ENCODE assay signal across 8 mouse cellular contexts in the genomic region with DNA sequence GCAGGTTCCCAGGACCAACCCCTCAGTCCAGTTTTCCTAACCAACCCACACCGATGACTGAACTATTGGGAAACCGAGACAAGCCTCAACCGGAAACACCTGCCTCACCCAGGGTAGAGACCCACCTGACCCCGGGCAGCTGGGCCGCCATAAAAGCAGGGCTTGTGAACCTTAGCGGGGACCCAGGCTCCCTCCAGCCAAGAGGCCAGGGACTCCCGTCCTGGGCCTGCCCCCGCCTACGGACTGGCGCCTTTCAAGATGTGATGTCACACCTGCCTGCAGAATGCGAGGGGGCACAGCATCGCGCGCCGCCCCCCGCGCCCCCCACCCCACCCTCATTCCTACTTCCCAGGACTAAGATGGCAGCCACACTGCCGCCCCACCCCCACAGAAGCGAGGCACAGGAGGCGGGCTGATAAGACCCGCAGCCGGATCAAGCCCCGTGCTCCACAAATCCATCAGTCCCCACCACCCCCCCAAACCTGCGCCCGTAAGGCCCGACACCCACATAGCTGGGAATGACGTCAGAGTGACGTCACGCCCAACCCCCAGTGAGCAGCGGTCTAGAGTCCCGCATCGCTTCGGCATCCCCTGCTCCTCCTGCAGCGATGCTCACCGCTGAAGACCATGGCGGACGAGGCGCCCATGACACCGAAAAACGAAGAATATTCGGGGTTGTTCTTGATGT. TPM values are rescaled to one million over a fixed set of nuclear protein-coding genes. Genes with fewer than 3 reads are reported as not detected.
DNase-seq lines count a peak whose midpoint lies in the region; ATAC-seq lines count a peak whose summit lies in the region.

No protein-coding gene starts in this region.

- H3K4me3 ChIP-seq in forebrain, embryonic 16.5 days (replicated peaks; ENCODE audit: low read length), result peak overlapping the region; percentile 52

- H3K9me3 ChIP-seq in forebrain, embryonic 16.5 days (ENCODE audit: control insufficient read depth, low read length), result no peaks in the 10 kb centered on the region

- peaks cover 5% of the 10 kb centered on the region; the same call in 1 of the 2 replicates for H3K36me3 ChIP-seq in forebrain, embryonic 16.5 days (ENCODE audit: control insufficient read depth, insufficient read depth)

- under 1% methylated on average over 41 of the region's 41 CpGs for WGBS in forebrain, embryonic 16.5 days

- peaks cover 25% of the 10 kb centered on the region for H3K4me1 ChIP-seq in forebrain, embryonic 16.5 days (replicated peaks; ENCODE audit: control insufficient read depth, insufficient read depth, low read length)

- H3K27ac ChIP-seq in forebrain, embryonic 16.5 days (ENCODE audit: low read length), result peak overlapping the region; percentile 99

- DNase-seq in Muller cell, postnatal 12 days (ENCODE audit: inconsistent ontology term), result peak; percentile 73
- peak; percentile 84 for DNase-seq in cerebellum, adult 11-12 months
- DNase-seq in heart, postnatal 4 days, result peak; percentile 67
- DNase-seq in layer of hippocampus, postnatal 10 days (ENCODE audit: low spot score in 2 of 2), result peak; percentile 74 to 75
- peak; percentile 64 for DNase-seq in lung, postnatal 14 days
- DNase-seq in retina, postnatal 7 days (ENCODE audit: low read depth, low spot score), result peak; percentile 60
- DNase-seq in thymus, postnatal 4 days, result peak; percentile 84

- H3K9ac ChIP-seq in forebrain, embryonic 16.5 days (replicated peaks; ENCODE audit: low read depth, low read length), result peak overlapping the region; percentile 93

- peak overlapping the region; percentile 84 for H3K4me2 ChIP-seq in forebrain, embryonic 16.5 days (ENCODE audit: low read length)

- peak; percentile 69 for ATAC-seq in forebrain, embryonic 16.5 days

- H3K27me3 ChIP-seq in forebrain, embryonic 16.5 days (replicated peaks; ENCODE audit: control insufficient read depth, insufficient read depth, low read length), result no peaks in the 10 kb centered on the region

RNA-seq across cellular contexts. Expression of a gene that starts 0.8 kb away (rescaled TPM):
- polyA plus RNA-seq in forebrain, embryonic 16.5 days (2015; fragmentation: Nextera tagmentation; extraction: Ambion mirVana), result 881 and 1,064 TPM in 2 replicates
- 100 to 1,000 TPM; 291 to 298 TPM for total RNA-seq in heart, postnatal 4 days (2021)
- total RNA-seq in layer of hippocampus, postnatal 10 days (2021), result 1,000 to 10,000 TPM; 1,281 to 1,362 TPM

RNA-seq across cellular contexts. Expression of a gene that starts 5.2 kb away (rescaled TPM):
- polyA plus RNA-seq in forebrain, embryonic 16.5 days (2015; fragmentation: Nextera tagmentation; extraction: Ambion mirVana), result 25.5 and 28.2 TPM in 2 replicates
- 10 to 100 TPM; 19.5 to 19.6 TPM for total RNA-seq in heart, postnatal 4 days (2021)
- total RNA-seq in layer of hippocampus, postnatal 10 days (2021), result 10 to 100 TPM; 33.8 to 40.1 TPM

RNA-seq across cellular contexts. Expression of a gene that starts 18.0 kb away (rescaled TPM):
- 59.4 and 62.9 TPM in 2 replicates for polyA plus RNA-seq in forebrain, embryonic 16.5 days (2015; fragmentation: Nextera tagmentation; extraction: Ambion mirVana)
- total RNA-seq in heart, postnatal 4 days (2021), result 10 to 100 TPM; 62.1 to 62.6 TPM
- 10 to 100 TPM; 78.4 to 90.2 TPM for total RNA-seq in layer of hippocampus, postnatal 10 days (2021)

RNA-seq across cellular contexts. Expression of a gene that starts 36.6 kb away (rescaled TPM):
- polyA plus RNA-seq in forebrain, embryonic 16.5 days (2015; fragmentation: Nextera tagmentation; extraction: Ambion mirVana), result 20.6 and 24.6 TPM in 2 replicates
- 10 to 100 TPM in 1 of 2 experiments, 1 to 10 TPM in 1; 9.6 to 10.9 TPM for total RNA-seq in heart, postnatal 4 days (2021)
- 10 to 100 TPM; 77.7 to 87.8 TPM for total RNA-seq in layer of hippocampus, postnatal 10 days (2021)

RNA-seq across cellular contexts. Expression of a gene that starts 40.6 kb away (rescaled TPM):
- polyA plus RNA-seq in forebrain, embryonic 16.5 days (2015; fragmentation: Nextera tagmentation; extraction: Ambion mirVana), result 4.7 and 5.2 TPM in 2 replicates
- total RNA-seq in heart, postnatal 4 days (2021), result 1 to 10 TPM; 2.3 to 2.4 TPM
- 10 to 100 TPM; 13.5 to 14.4 TPM for total RNA-seq in layer of hippocampus, postnatal 10 days (2021)

Comparison
In these comparisons a context has a peak if more than half of its experiments do, and no peak if none do; other contexts are left out.
1. Peak in every context shown above with its lines: DNase-seq, ATAC-seq, H3K4me3 ChIP-seq and H3K27ac ChIP-seq.
2. RNA of a gene that starts 0.8 kb away (total RNA-seq): 1,281 to 1,362 TPM in layer of hippocampus, postnatal 10 days; 291 to 298 TPM in heart, postnatal 4 days; every median in the first group is over 4 times any median in the second.